Mouse (Mus musculus) embryonic fibroblast, embryonic 13.5 days (primary cell): ENCODE results near the gene Cnga1.

Experiments
- CTCF ChIP-seq: IDR thresholded peaks from 2 replicates; pipeline ENCODE4 v1.5.1; 2011; ENCODE audit warnings: mild to moderate bottlenecking, control low read depth, low read length, moderate library complexity, borderline replicate concordance; ENCODE audit not compliant: insufficient read depth
- POLR2A ChIP-seq: IDR thresholded peaks from 2 replicates; pipeline ENCODE4 v1.6.1; 2011; ENCODE audit warnings: low read depth, mild to moderate bottlenecking, control low read depth, low read length, moderate library complexity

DNA sequence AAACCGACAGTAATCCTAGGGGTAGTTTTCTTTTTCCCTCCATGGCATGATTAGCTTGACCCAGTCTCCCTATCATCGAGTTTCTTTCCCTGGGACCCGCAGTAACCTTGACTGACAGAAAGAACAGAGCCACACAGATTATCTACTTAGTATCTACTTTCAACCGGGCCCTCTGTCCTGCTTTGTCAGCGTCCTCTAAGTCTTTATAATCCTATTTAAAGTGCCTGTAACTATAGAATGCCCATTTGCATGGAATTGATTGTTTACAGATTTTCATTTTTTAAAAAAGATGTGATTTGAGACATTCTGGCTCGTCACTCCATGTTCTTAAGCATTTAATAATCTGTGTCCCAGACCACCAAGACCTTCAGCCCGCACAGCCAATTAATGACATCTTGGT lies 420 bp downstream of the Cnga1 start:
- TF ChIP-seq POLR2A (no peak), CTCF (no peak)
